Mouse (Mus musculus) ES-Bruce4 (cell line): ENCODE data around the gene Sycp2.

Experiments used
- CTCF ChIP-seq: IDR thresholded peaks from one replicate; pipeline ENCODE4 v1.8.1; 2011; ENCODE audit warnings: low read depth, low read length
- EP300 ChIP-seq: IDR thresholded peaks from 2 replicates; pipeline ENCODE4 v1.6.1; 2011; ENCODE audit warnings: low read depth, low read length; ENCODE audit not compliant: insufficient read depth
- POLR2A ChIP-seq: IDR thresholded peaks from one replicate; pipeline ENCODE4 v1.8.1; 2011; ENCODE audit warnings: low read length; ENCODE audit not compliant: insufficient read depth

DNA sequence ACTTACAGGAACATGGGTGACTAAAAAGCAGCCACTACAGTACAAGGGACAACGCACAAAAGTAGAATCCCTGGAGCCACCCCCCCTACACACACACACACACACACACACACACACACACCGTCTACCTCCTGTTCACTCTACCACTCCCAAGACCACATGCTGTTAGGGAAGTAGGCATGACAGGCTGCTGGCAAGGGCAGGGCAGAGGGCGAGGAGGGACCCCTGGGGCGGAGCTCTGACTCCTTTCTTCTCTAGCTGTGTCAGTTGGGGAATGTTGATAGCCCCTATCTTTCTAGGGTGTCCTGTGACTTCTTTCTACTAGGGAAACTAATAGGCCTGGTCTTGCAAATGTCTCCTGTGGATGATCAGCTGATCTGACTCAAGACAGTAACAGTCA, 9.5 kb upstream of the Sycp2 start:
- TF ChIP-seq EP300 (no peak), POLR2A (no peak), CTCF (no peak)
